Mouse (Mus musculus): Measurements from ENCODE around the gene Tssk6. TPM values are rescaled to one million over a fixed set of nuclear protein-coding genes. Genes with fewer than 3 reads are reported as not detected.

Tssk6 gene
- polyA plus RNA-seq, 2 experiments = 0.84 to 4.1 TPM

- no peak for ATAC-seq (ENCODE audit: low FRiP score, low read depth)
- peaks cover 24% of the 10 kb centered on the region for H3K36me3 ChIP-seq (ENCODE audit: control insufficient read depth, insufficient read depth, low read length)
- DNase-seq (ENCODE audit: low spot score) = no peak
- H3K9me3 ChIP-seq (ENCODE audit: control insufficient read depth, low read length) = no peaks in the 10 kb centered on the region
- H3K4me3 ChIP-seq (replicated peaks; ENCODE audit: low read length) = no peak overlapping the region
- no peak overlapping the region for H3K9ac ChIP-seq (ENCODE audit: low read depth, low read length, severe bottlenecking)
- peaks cover 3% of the 10 kb centered on the region; the same call in 1 of the 2 replicates for H3K4me1 ChIP-seq (ENCODE audit: control insufficient read depth, insufficient read depth, low read length)
- no peak overlapping the region for H3K27ac ChIP-seq (replicated peaks; ENCODE audit: low read depth, low read length)
- peaks cover 11% of the 10 kb centered on the region for H3K27me3 ChIP-seq (ENCODE audit: control insufficient read depth, insufficient read depth, low read length)
- no peak for TF ChIP-seq POLR2A (IDR thresholded peaks at IDR 0.05; ENCODE audit: borderline replicate concordance, extremely low read depth, insufficient read depth, insufficient read length)
- H3K4me2 ChIP-seq (replicated peaks; ENCODE audit: low read depth, low read length, severe bottlenecking) = no peak overlapping the region
- 71% methylated on average over 6 of the region's 6 CpGs for WGBS
These were observed 7.1 kb upstream of the Tssk6 start for GRCm38 (mm10) chr8:69894836-69895332.

- Histone ChIP-seq H3K4me2 (replicated peaks; ENCODE audit: low read depth, low read length, severe bottlenecking) (no peak overlapping the region), H3K4me1 (ENCODE audit: control insufficient read depth, insufficient read depth, low read length) (peaks cover 12% of the 10 kb centered on the region), H3K27ac (replicated peaks; ENCODE audit: low read depth, low read length) (no peak overlapping the region), H3K36me3 (ENCODE audit: control insufficient read depth, insufficient read depth, low read length) (peaks cover 24% of the 10 kb centered on the region), H3K27me3 (ENCODE audit: control insufficient read depth, insufficient read depth, low read length) (peaks cover under 1% of the 10 kb centered on the region; the same call in 1 of the 2 replicates), H3K9me3 (ENCODE audit: control insufficient read depth, low read length) (no peaks in the 10 kb centered on the region), H3K9ac (ENCODE audit: low read depth, low read length, severe bottlenecking) (no peak overlapping the region), H3K4me3 (replicated peaks; ENCODE audit: low read length) (no peak overlapping the region)
- no peak for TF ChIP-seq POLR2A (IDR thresholded peaks at IDR 0.05; ENCODE audit: borderline replicate concordance, extremely low read depth, insufficient read depth, insufficient read length)
- no peak for ATAC-seq (ENCODE audit: low FRiP score, low read depth)
- 82% methylated on average over 4 of the region's 4 CpGs for WGBS
- no peak for DNase-seq (ENCODE audit: low spot score)
These were observed 6.1 kb upstream of the Tssk6 start for GRCm38 (mm10) chr8:69895772-69896451.

- no peak for TF ChIP-seq POLR2A (IDR thresholded peaks at IDR 0.05; ENCODE audit: borderline replicate concordance, extremely low read depth, insufficient read depth, insufficient read length)
- 89% methylated on average over 6 of the region's 6 CpGs for WGBS
- Histone ChIP-seq H3K4me3 (replicated peaks; ENCODE audit: low read length) (no peak overlapping the region), H3K27ac (replicated peaks; ENCODE audit: low read depth, low read length) (no peak overlapping the region), H3K36me3 (ENCODE audit: control insufficient read depth, insufficient read depth, low read length) (peaks cover 18% of the 10 kb centered on the region), H3K4me2 (replicated peaks; ENCODE audit: low read depth, low read length, severe bottlenecking) (no peak overlapping the region), H3K9ac (ENCODE audit: low read depth, low read length, severe bottlenecking) (no peak overlapping the region), H3K9me3 (ENCODE audit: control insufficient read depth, low read length) (no peaks in the 10 kb centered on the region), H3K27me3 (ENCODE audit: control insufficient read depth, insufficient read depth, low read length) (no peaks in the 10 kb centered on the region), H3K4me1 (ENCODE audit: control insufficient read depth, insufficient read depth, low read length) (peaks cover 12% of the 10 kb centered on the region)
- DNase-seq (ENCODE audit: low spot score) (no peak), ATAC-seq (ENCODE audit: low FRiP score, low read depth) (no peak)
These were observed 4.1 kb upstream of the Tssk6 start for GRCm38 (mm10) chr8:69897857-69898256.

- H3K27ac ChIP-seq (replicated peaks; ENCODE audit: low read depth, low read length) = no peak overlapping the region
- H3K4me3 ChIP-seq (replicated peaks; ENCODE audit: low read length) = no peak overlapping the region
- DNase-seq (ENCODE audit: low spot score) = no peak
- no peak for TF ChIP-seq POLR2A (IDR thresholded peaks at IDR 0.05; ENCODE audit: borderline replicate concordance, extremely low read depth, insufficient read depth, insufficient read length)
- H3K36me3 ChIP-seq (ENCODE audit: control insufficient read depth, insufficient read depth, low read length) = no peaks in the 10 kb centered on the region; the same call in none of the 2 replicates
- H3K9ac ChIP-seq (ENCODE audit: low read depth, low read length, severe bottlenecking) = no peak overlapping the region
- H3K27me3 ChIP-seq (ENCODE audit: control insufficient read depth, insufficient read depth, low read length) = no peaks in the 10 kb centered on the region
- H3K4me1 ChIP-seq (ENCODE audit: control insufficient read depth, insufficient read depth, low read length) = peaks cover 17% of the 10 kb centered on the region
- H3K4me2 ChIP-seq (replicated peaks; ENCODE audit: low read depth, low read length, severe bottlenecking) = no peak overlapping the region
- ATAC-seq (ENCODE audit: low FRiP score, low read depth) = no peak
- no peaks in the 10 kb centered on the region for H3K9me3 ChIP-seq (ENCODE audit: control insufficient read depth, low read length)
- WGBS = 98% methylated on average over 2 of the region's 2 CpGs
These were observed 2.1 kb upstream of the Tssk6 start for GRCm38 (mm10) chr8:69899876-69900275.

GRCm38 (mm10) chr8:69900895-69901451, 1.0 kb upstream of the Tssk6 start:
- DNase-seq (ENCODE audit: low spot score) = no peak
- H3K4me2 ChIP-seq (replicated peaks; ENCODE audit: low read depth, low read length, severe bottlenecking) = peak overlapping the region; percentile 93
- H3K9me3 ChIP-seq (ENCODE audit: control insufficient read depth, low read length) = no peaks in the 10 kb centered on the region
- peak overlapping the region; percentile 81 for H3K9ac ChIP-seq (ENCODE audit: low read depth, low read length, severe bottlenecking)
- TF ChIP-seq POLR2A (IDR thresholded peaks at IDR 0.05; ENCODE audit: borderline replicate concordance, extremely low read depth, insufficient read depth, insufficient read length) = no peak
- ATAC-seq (ENCODE audit: low FRiP score, low read depth) = no peak
- H3K27me3 ChIP-seq (ENCODE audit: control insufficient read depth, insufficient read depth, low read length) = no peaks in the 10 kb centered on the region
- no peaks in the 10 kb centered on the region; the same call in none of the 2 replicates for H3K36me3 ChIP-seq (ENCODE audit: control insufficient read depth, insufficient read depth, low read length)
- peak overlapping the region; percentile 84 for H3K27ac ChIP-seq (replicated peaks; ENCODE audit: low read depth, low read length)
- 17% methylated on average over 12 of the region's 12 CpGs for WGBS
- H3K4me3 ChIP-seq (replicated peaks; ENCODE audit: low read length) = peak overlapping the region; percentile 73
- peaks cover 17% of the 10 kb centered on the region for H3K4me1 ChIP-seq (ENCODE audit: control insufficient read depth, insufficient read depth, low read length)

Measured in limb, embryonic 14.5 days (tissue).